Comparison of ENCODE assay signal across 21 mouse cellular contexts in the genomic region with DNA sequence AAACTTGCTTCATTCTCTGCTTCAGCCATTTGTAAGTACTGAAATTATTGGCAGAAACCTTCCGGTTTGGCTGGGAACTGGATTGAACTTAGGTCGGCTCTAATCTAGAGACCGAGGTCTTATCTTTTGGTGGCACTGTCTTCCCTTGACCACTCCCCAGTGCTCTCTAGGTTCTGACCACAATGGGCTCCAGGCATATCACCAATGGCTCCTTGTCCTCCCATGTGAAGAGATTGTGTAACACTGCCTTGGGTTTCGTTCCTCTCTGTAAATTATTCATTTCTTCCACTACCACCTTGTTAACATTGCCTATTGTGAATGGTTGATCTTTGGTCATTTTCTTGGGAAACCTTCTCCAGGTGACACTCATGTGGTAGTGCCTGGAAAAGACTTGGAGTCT. TPM values are rescaled to one million over a fixed set of nuclear protein-coding genes. Genes with fewer than 3 reads are reported as not detected.
DNase-seq lines count a peak whose midpoint lies in the region; ATAC-seq and TF ChIP-seq lines count a peak whose summit lies in the region.
"Had no signal": no experiment of that assay in that cellular context is flagged by ENCODE, and none has a peak within 500 bp of the region (broad histone marks: within the 10 kb centered on the region; RNA-seq: fewer than 3 reads in every experiment).

No protein-coding gene starts in this region.

- no peak for TF ChIP-seq POLR2A in kidney, adult 2 months (IDR thresholded peaks at IDR 0.05; ENCODE audit: low read depth, low read length)

- 86% methylated on average over 4 of the region's 4 CpGs for WGBS in kidney, adult 2 months
- 34% methylated on average over 4 of the region's 4 CpGs for WGBS in liver, embryonic 11.5 days

- H3K4me3 ChIP-seq in kidney, adult 2 months (ENCODE audit: insufficient read depth, low read depth, low read length), result no peak overlapping the region
- no peak overlapping the region for H3K4me3 ChIP-seq in liver, embryonic 11.5 days (ENCODE audit: low read depth, low read length)
- H3K4me3 ChIP-seq: embryonic facial prominence, embryonic 15.5 days; hindbrain, embryonic 13.5 days; limb, embryonic 12.5 days; midbrain, embryonic 15.5 days; neural tube, embryonic 12.5 days had no signal

- DNase-seq in kidney, adult 2 months, result peak; percentile 33
- DNase-seq in kidney, adult 9 months, result no peak
- no peak for DNase-seq in liver, embryonic 11.5 days (ENCODE audit: low spot score)
- DNase-seq in frontal cortex, postnatal 10 days (ENCODE audit: low spot score in 2 of 2), result no peak
- DNase-seq in right cerebral cortex, adult 18-20 months, result no peak
- no peak for DNase-seq in adrenal gland, adult 2 months
- DNase-seq: cerebellum, adult 18-20 months; cerebellum, postnatal 36 days; forebrain, postnatal 0 days; gastrocnemius, postnatal 25 days; lung, adult 18-20 months; lung, postnatal 14 days; thymus, adult 2 months had no signal

- H3K9ac ChIP-seq in liver, embryonic 11.5 days (ENCODE audit: low read depth, low read length), result no peak overlapping the region
- H3K9ac ChIP-seq: embryonic facial prominence, embryonic 15.5 days; forebrain, postnatal 0 days; hindbrain, embryonic 13.5 days; limb, embryonic 12.5 days; midbrain, embryonic 15.5 days; neural tube, embryonic 12.5 days had no signal

- no peak for TF ChIP-seq CTCF in kidney, adult 2 months (conservative IDR thresholded peaks at IDR 0.05; ENCODE audit: insufficient read depth, insufficient read length, low read depth, low read length)

- no peaks in the 10 kb centered on the region for H3K9me3 ChIP-seq in liver, embryonic 11.5 days (ENCODE audit: control insufficient read depth, low read length)
- H3K9me3 ChIP-seq: embryonic facial prominence, embryonic 15.5 days; hindbrain, embryonic 13.5 days; limb, embryonic 12.5 days; midbrain, embryonic 15.5 days; neural tube, embryonic 12.5 days had no signal

- ATAC-seq in granulocyte monocyte progenitor cell, adult 5-6 weeks (replicated peaks; ENCODE audit: poor library complexity, severe bottlenecking), result peak; percentile 38
- peak; percentile 47; the same call in 1 of the 2 replicates for ATAC-seq in liver, embryonic 11.5 days (replicated peaks; ENCODE audit: low FRiP score)
- ATAC-seq in megakaryocyte progenitor cell, adult 5-6 weeks (replicated peaks; ENCODE audit: poor library complexity), result peak; percentile 26; the same call in 1 of the 2 replicates
- ATAC-seq: CD4-positive, CD25-positive, alpha-beta regulatory T cell, adult 4 months; forebrain, postnatal 0 days; midbrain, embryonic 15.5 days had no signal

- no peak overlapping the region for H3K27ac ChIP-seq in kidney, adult 2 months (ENCODE audit: insufficient read depth, low read depth, low read length)
- H3K27ac ChIP-seq in liver, embryonic 11.5 days (ENCODE audit: low read depth, low read length), result no peak overlapping the region
- H3K27ac ChIP-seq: embryonic facial prominence, embryonic 15.5 days; hindbrain, embryonic 13.5 days; limb, embryonic 12.5 days; midbrain, embryonic 15.5 days; neural tube, embryonic 12.5 days had no signal

- no peaks in the 10 kb centered on the region for H3K27me3 ChIP-seq in kidney, adult 2 months (replicated peaks; ENCODE audit: control insufficient read depth, insufficient read depth, low read length)
- H3K27me3 ChIP-seq in liver, embryonic 11.5 days (replicated peaks; ENCODE audit: control insufficient read depth, insufficient read depth, low read length), result no peaks in the 10 kb centered on the region
- H3K27me3 ChIP-seq: embryonic facial prominence, embryonic 15.5 days; hindbrain, embryonic 13.5 days; limb, embryonic 12.5 days; midbrain, embryonic 15.5 days; neural tube, embryonic 12.5 days had no signal

- H3K4me1 ChIP-seq in kidney, adult 2 months (ENCODE audit: control insufficient read depth, insufficient read depth, low read length), result no peaks in the 10 kb centered on the region
- peaks cover 27% of the 10 kb centered on the region for H3K4me1 ChIP-seq in liver, embryonic 11.5 days (replicated peaks; ENCODE audit: control insufficient read depth, insufficient read depth, low read length)
- H3K4me1 ChIP-seq: embryonic facial prominence, embryonic 15.5 days; limb, embryonic 12.5 days; neural tube, embryonic 12.5 days had no signal

- H3K4me2 ChIP-seq in liver, embryonic 11.5 days, result no peak overlapping the region
- H3K4me2 ChIP-seq: embryonic facial prominence, embryonic 15.5 days; hindbrain, embryonic 13.5 days; limb, embryonic 12.5 days; midbrain, embryonic 15.5 days; neural tube, embryonic 12.5 days had no signal

- no peaks in the 10 kb centered on the region for H3K36me3 ChIP-seq in kidney, adult 2 months (ENCODE audit: control insufficient read depth, insufficient read depth, low read length)
- H3K36me3 ChIP-seq in liver, embryonic 11.5 days (ENCODE audit: control insufficient read depth, insufficient read depth, low read length), result no peaks in the 10 kb centered on the region
- H3K36me3 ChIP-seq: embryonic facial prominence, embryonic 15.5 days; hindbrain, embryonic 13.5 days; limb, embryonic 12.5 days; midbrain, embryonic 15.5 days; neural tube, embryonic 12.5 days had no signal

RNA-seq across cellular contexts. Expression of a gene that starts 56.7 kb away (rescaled TPM):
- 10.5 and 12.5 TPM in 2 replicates for polyA plus RNA-seq in kidney, adult 2 months (2012; rRNA removed)
- 71.4 and 91.9 TPM in 2 replicates for total RNA-seq in granulocyte monocyte progenitor cell, adult 5-6 weeks (2014; fragmentation: Nextera tagmentation)
- 143 and 157 TPM in 2 replicates for total RNA-seq in granulocyte monocyte progenitor cell, adult 5-6 weeks (2017)
- polyA plus RNA-seq in liver, embryonic 11.5 days (2014; fragmentation: Nextera tagmentation; extraction: Ambion mirVana), result 17.1 and 17.7 TPM in 2 replicates
- 95.0 and 97.5 TPM in 2 replicates for total RNA-seq in megakaryocyte progenitor cell, adult 5-6 weeks (2015)
- total RNA-seq in megakaryocyte progenitor cell, adult 5-6 weeks (2017), result 128 and 149 TPM in 2 replicates
- 100 to 1,000 TPM; 107 to 186 TPM for total RNA-seq in adrenal gland, adult 2 months (2021)
- 9.0 and 9.5 TPM in 2 replicates for polyA plus RNA-seq in adrenal gland, adult 2 months (2012; rRNA removed)
